Mouse (Mus musculus): ENCODE results near the gene Gkap1.

DNA sequence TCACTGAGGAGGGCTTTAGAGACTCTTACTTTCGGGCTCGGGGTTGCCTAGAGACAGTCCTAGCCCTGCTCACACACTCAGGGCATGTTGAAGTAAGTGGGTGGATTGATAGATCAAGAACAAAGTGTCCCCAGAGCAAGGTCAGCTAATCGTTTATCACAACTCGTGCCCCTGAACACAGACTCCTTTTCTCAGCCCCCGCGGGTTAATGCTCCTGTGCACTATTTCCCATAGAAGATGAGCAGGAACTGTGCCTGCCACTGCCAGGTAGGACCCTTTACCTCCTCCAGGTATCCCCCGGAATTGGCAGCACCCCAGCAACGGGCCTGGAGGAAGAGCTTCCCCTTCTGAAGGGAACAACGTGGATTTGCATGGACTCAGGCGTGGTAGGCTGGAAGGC lies 757 bp upstream of the Gkap1 start:
- no peak for TF ChIP-seq E2F4 (IDR thresholded peaks at IDR 0.05; ENCODE audit: borderline replicate concordance, low read depth, low read length)
- no peak for TF ChIP-seq POLR2A (IDR thresholded peaks at IDR 0.05; ENCODE audit: control insufficient read depth in 1 of 2, insufficient read depth in 1 of 2, low read depth in 1 of 2, low read length in 2 of 2, poor library complexity in 1 of 2)
- TF ChIP-seq GATA1 (IDR thresholded peaks at IDR 0.05; ENCODE audit: low read depth, low read length) = no peak
- no peak for TF ChIP-seq USF1 (IDR thresholded peaks at IDR 0.05; ENCODE audit: low read depth, low read length)
- no peak for TF ChIP-seq TCF12 (IDR thresholded peaks at IDR 0.05; ENCODE audit: low read depth, low read length)
- TF ChIP-seq UBTF (IDR thresholded peaks at IDR 0.05; ENCODE audit: borderline replicate concordance, insufficient read depth, low read depth, low read length) = no peak
- no peak for TF ChIP-seq CHD2 (IDR thresholded peaks at IDR 0.05; ENCODE audit: low read length)
- TF ChIP-seq MYC (IDR thresholded peaks at IDR 0.05; ENCODE audit: low read depth, low read length) = no peak
- TF ChIP-seq CHD1 (IDR thresholded peaks at IDR 0.05; ENCODE audit: low read depth, low read length) = no peak
- no peak for TF ChIP-seq SMC3 (IDR thresholded peaks at IDR 0.05; ENCODE audit: low read depth, low read length)
